Mouse (Mus musculus) gastrocnemius, postnatal 14 days (tissue): Measurements from ENCODE around the gene Slc25a44. TPM values are rescaled to one million over a fixed set of nuclear protein-coding genes. Genes with fewer than 3 reads are reported as not detected.

Experiments
- DNase-seq: peaks from one replicate; pipeline ENCODE4 v3.0.0; 2021; ENCODE audit warnings: mixed read lengths
- intact Hi-C: fragments of 180-260 bp; cut with DNase I; formaldehyde crosslinking; loops from one replicate; pipeline ENCODE4 v1.15.1; 2025; ENCODE audit warnings: low total_unique reads
- long read RNA-seq, 2 experiments: library from polyadenylated mRNA; stranded (forward); transcript quantifications; one replicate each; pipeline ENCODE4 v2.0.0; 2021
- total RNA-seq, 2 experiments: library from RNA; stranded (reverse); gene quantifications; 2 replicates each; pipeline ENCODE4 v1.2.3; 2021

Gene Slc25a44
- 10 to 100 TPM; 11.4 to 11.9 TPM for total RNA-seq
- long read RNA-seq, experiment 1, transcript Slc25a44-201 (4 exons, 3,577 nt): major isoform, 9 of 30 reads
- long read RNA-seq, experiment 1, partial matches to known transcripts: 3 of 30 reads
- long read RNA-seq, experiment 1, other reads (novel, unspliced or antisense): 14 of 30 reads
- long read RNA-seq, experiment 2, transcript Slc25a44-201 (4 exons, 3,577 nt): major isoform, 15 of 41 reads
- long read RNA-seq, experiment 2, partial matches to known transcripts: 2 of 41 reads
- long read RNA-seq, experiment 2, other reads (novel, unspliced or antisense): 17 of 41 reads

GRCm38 (mm10) chr3:88424605-88425329 is at the start of gene Slc25a44:
Gene Slc25a44, minus strand, starts transcription at chr3:88425139.
- DNase-seq: peak; percentile 91
- intact Hi-C loops: no loop called here

- intact Hi-C loops: loop anchor here (5.0 kb wide), 1 partner anchor 36 kb away; no protein-coding TSS in a partner anchor
- no peak for DNase-seq
Measured at GRCm38 (mm10) chr3:88473571-88473970, 48.6 kb upstream of the Slc25a44 start.

GRCm38 (mm10) chr3:88473020-88473419 is 48.1 kb upstream of the Slc25a44 start:
- DNase-seq: no peak
- intact Hi-C loops: loop anchor here (5.0 kb wide), 1 partner anchor 36 kb away; no protein-coding TSS in a partner anchor

- intact Hi-C loops: loop anchor here (5.0 kb wide), 1 partner anchor 34 kb away; no protein-coding TSS in a partner anchor
- DNase-seq: no peak
Measured at GRCm38 (mm10) chr3:88470943-88471479, 46.1 kb upstream of the Slc25a44 start.

GRCm38 (mm10) chr3:88469466-88469865 is 44.5 kb upstream of the Slc25a44 start:
- DNase-seq: no peak
- intact Hi-C loops: loop anchor here (2.0 kb wide), 1 partner anchor 63 kb away; no protein-coding TSS in a partner anchor

- DNase-seq: peak; percentile 89
- intact Hi-C loops: no loop called here
Measured at GRCm38 (mm10) chr3:88467116-88467824, 42.3 kb upstream of the Slc25a44 start.

- intact Hi-C loops: no loop called here
- DNase-seq: no peak
Measured at GRCm38 (mm10) chr3:88465127-88465526, 40.2 kb upstream of the Slc25a44 start.

GRCm38 (mm10) chr3:88464425-88464824 is 39.5 kb upstream of the Slc25a44 start:
- intact Hi-C loops: no loop called here
- no peak for DNase-seq

- intact Hi-C loops: no loop called here
- no peak for DNase-seq
Measured at GRCm38 (mm10) chr3:88460983-88461696, 36.2 kb upstream of the Slc25a44 start, which contains the start of gene Sema4a. Gene Sema4a, minus strand, starts transcription at chr3:88461182.

- intact Hi-C loops: no loop called here
Measured at GRCm38 (mm10) chr3:88460029-88460428, 35.1 kb upstream of the Slc25a44 start.

GRCm38 (mm10) chr3:88458778-88459219 is 33.9 kb upstream of the Slc25a44 start:
- intact Hi-C loops: no loop called here
- no peak for DNase-seq

More at GRCm38 (mm10) chr3:88460029-88460428, 35.1 kb upstream of the Slc25a44 start:
- DNase-seq: no peak

GRCm38 (mm10) chr3:88456746-88457532 is 32.0 kb upstream of the Slc25a44 start:
- DNase-seq: no peak
- intact Hi-C loops: no loop called here

GRCm38 (mm10) chr3:88456313-88456712 is 31.4 kb upstream of the Slc25a44 start:
- intact Hi-C loops: no loop called here
- DNase-seq: no peak

GRCm38 (mm10) chr3:88455588-88456264 is 30.8 kb upstream of the Slc25a44 start:
- intact Hi-C loops: no loop called here

GRCm38 (mm10) chr3:88454762-88455587 is 30.0 kb upstream of the Slc25a44 start:
- intact Hi-C loops: no loop called here
- no peak for DNase-seq

More at GRCm38 (mm10) chr3:88455588-88456264, 30.8 kb upstream of the Slc25a44 start:
- no peak for DNase-seq

- no peak for DNase-seq
- intact Hi-C loops: no loop called here
Measured at GRCm38 (mm10) chr3:88453986-88454385, 29.0 kb upstream of the Slc25a44 start.

- intact Hi-C loops: no loop called here
- no peak for DNase-seq
Measured at GRCm38 (mm10) chr3:88453369-88453768, 28.4 kb upstream of the Slc25a44 start.
